ENCODE assay signal across 20 mouse cellular contexts in genomic region chr6:65797276-65797675, GRCm38 (mm10).
"Had no signal": no experiment of that assay in that cellular context is flagged by ENCODE, and none has a peak within 500 bp of the region (broad histone marks: within the 10 kb centered on the region; RNA-seq: fewer than 3 reads in every experiment).

No protein-coding gene starts in this region.

- H3K4me3 ChIP-seq: midbrain, embryonic 10.5 days; midbrain, embryonic 12.5 days; myocyte; neural tube, embryonic 13.5 days; neural tube, embryonic 15.5 days; stomach, embryonic 15.5 days had no signal

- H3K27ac ChIP-seq: midbrain, embryonic 10.5 days; midbrain, embryonic 12.5 days; neural tube, embryonic 13.5 days; neural tube, embryonic 15.5 days; stomach, embryonic 15.5 days; stomach, postnatal 0 days had no signal

- H3K36me3 ChIP-seq: midbrain, embryonic 12.5 days; neural tube, embryonic 13.5 days; neural tube, embryonic 15.5 days had no signal

- H3K9me3 ChIP-seq: midbrain, embryonic 10.5 days; midbrain, embryonic 12.5 days; neural tube, embryonic 13.5 days; neural tube, embryonic 15.5 days; stomach, embryonic 15.5 days had no signal

- H3K9ac ChIP-seq: lung, embryonic 14.5 days; midbrain, embryonic 12.5 days; neural tube, embryonic 13.5 days; neural tube, embryonic 15.5 days; stomach, embryonic 15.5 days had no signal

- DNase-seq: lung, adult 18-20 months; lung, embryonic 14.5 days; lung, postnatal 10 days; lung, postnatal 4 days; midbrain, embryonic 14.5 days; retina, postnatal 1 day; right cerebral cortex, adult 18-20 months; right cerebral cortex, postnatal 25 days; right cerebral cortex, postnatal 4 days; spleen, adult 18-20 months; thymus, adult 2 months; thymus, postnatal 25 days; thymus, postnatal 4 days had no signal

- H3K27me3 ChIP-seq: midbrain, embryonic 12.5 days; neural tube, embryonic 13.5 days; neural tube, embryonic 15.5 days; stomach, embryonic 15.5 days had no signal

- H3K4me1 ChIP-seq: midbrain, embryonic 10.5 days; midbrain, embryonic 12.5 days; neural tube, embryonic 13.5 days; neural tube, embryonic 15.5 days; stomach, embryonic 15.5 days had no signal
